Mouse (Mus musculus) lung, postnatal 0 days (tissue): ENCODE measurements around the gene Zim1.

Experiments used
- CTCF ChIP-seq: IDR thresholded peaks from 2 replicates; pipeline ENCODE4 v1.5.1; 2016; ENCODE audit warnings: antibody characterized with exemption, mild to moderate bottlenecking
- EP300 ChIP-seq: IDR thresholded peaks from 2 replicates; pipeline ENCODE4 v1.6.1; 2016; ENCODE audit warnings: antibody characterized with exemption, mild to moderate bottlenecking, control low read depth

DNA sequence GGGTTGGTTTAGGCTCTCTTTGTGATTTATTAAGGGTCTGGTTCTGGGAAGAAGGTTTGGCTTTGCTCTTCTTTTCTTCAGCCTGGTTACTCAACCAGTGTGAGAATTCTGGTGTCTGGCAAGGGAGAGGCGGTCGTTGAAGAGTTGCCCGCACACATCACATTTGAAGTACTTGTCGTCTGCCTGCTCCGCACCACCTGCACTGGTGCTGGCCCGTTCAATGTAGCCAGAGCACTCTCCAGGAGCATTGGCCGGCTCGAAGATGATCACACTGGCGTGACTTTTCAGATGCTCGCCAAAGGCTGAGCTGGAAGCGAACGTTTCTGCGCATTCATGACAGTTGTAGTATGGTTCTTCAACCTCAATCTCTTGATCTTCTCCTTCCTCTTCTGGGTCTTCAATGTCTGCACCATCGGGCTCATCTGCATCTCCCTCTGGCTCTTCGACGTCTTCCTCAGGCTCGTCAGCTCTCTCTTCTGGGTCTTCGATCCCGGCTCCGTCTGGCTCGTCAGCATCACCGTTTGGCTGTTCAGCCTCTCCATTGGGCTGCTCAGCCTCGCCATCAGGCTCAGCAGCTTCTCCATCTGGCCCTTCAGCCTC is 11.3 kb upstream of the Zim1 start:
- no peak for TF ChIP-seq CTCF
- TF ChIP-seq EP300: no peak
